Mouse (Mus musculus) forebrain, embryonic 16.5 days (tissue): ENCODE measurements around the gene Erv3. TPM values are rescaled to one million over a fixed set of nuclear protein-coding genes. Genes with fewer than 3 reads are reported as not detected.

ENCODE experiments used
- ATAC-seq: fragments of 200-750 bp; cut with Nextera tagmentation; 2 replicates; pipeline ENCODE4 v1.8.0; 2017; ENCODE audit warnings: mild to moderate bottlenecking, moderate library complexity
- H3K27ac ChIP-seq: fragments of 300-500 bp; sonication (generic); 2 replicates; pipeline ENCODE4 v1.5.1; 2014; ENCODE audit warnings: low read length, control low read depth
- H3K27me3 ChIP-seq: fragments of 300-500 bp; sonication (generic); replicated peaks from 2 replicates; pipeline ENCODE4 v1.6.1; 2014; ENCODE audit warnings: low read length; ENCODE audit not compliant: control insufficient read depth, insufficient read depth
- H3K36me3 ChIP-seq: fragments of 300-500 bp; sonication (generic); 2 replicates; pipeline ENCODE4 v1.6.1; 2014; ENCODE audit not compliant: control insufficient read depth, insufficient read depth
- H3K4me1 ChIP-seq: fragments of 300-500 bp; sonication (generic); replicated peaks from 2 replicates; pipeline ENCODE4 v1.6.1; 2014; ENCODE audit warnings: low read length; ENCODE audit not compliant: control insufficient read depth, insufficient read depth
- H3K4me2 ChIP-seq: fragments of 300-500 bp; sonication (generic); 2 replicates; pipeline ENCODE4 v1.6.1; 2014; ENCODE audit warnings: mild to moderate bottlenecking, low read length, control low read depth
- H3K4me3 ChIP-seq: fragments of 300-500 bp; sonication (generic); replicated peaks from 2 replicates; pipeline ENCODE4 v1.5.1; 2014; ENCODE audit warnings: mild to moderate bottlenecking, low read length, control low read depth
- H3K9ac ChIP-seq: fragments of 300-500 bp; sonication (generic); replicated peaks from 2 replicates; pipeline ENCODE4 v1.6.1; 2014; ENCODE audit warnings: low read depth, low read length, control low read depth
- H3K9me3 ChIP-seq: fragments of 300-500 bp; sonication (generic); 2 replicates; pipeline ENCODE4 v1.6.1; 2016; ENCODE audit warnings: low read length; ENCODE audit not compliant: control insufficient read depth
- WGBS: fragments of 180-500 bp; shearing (Covaris S2); extraction: QIAGEN DNeasy Blood & Tissue Kit; methylation state at CpG from one replicate; pipeline ENCODE4 v1.1.7; 2014; 5-methylcytosine and 5-hydroxymethylcytosine counted together
- polyA plus RNA-seq: library from polyadenylated mRNA; unstranded; fragments of >200 nt; fragmentation: Nextera tagmentation; extraction: Ambion mirVana; gene quantifications from 2 replicates; pipeline ENCODE4 v1.2.1, GENCODE M21; 2015

Gene Erv3
- polyA plus RNA-seq, 1 experiment from 2014 or later, result not detected

DNA sequence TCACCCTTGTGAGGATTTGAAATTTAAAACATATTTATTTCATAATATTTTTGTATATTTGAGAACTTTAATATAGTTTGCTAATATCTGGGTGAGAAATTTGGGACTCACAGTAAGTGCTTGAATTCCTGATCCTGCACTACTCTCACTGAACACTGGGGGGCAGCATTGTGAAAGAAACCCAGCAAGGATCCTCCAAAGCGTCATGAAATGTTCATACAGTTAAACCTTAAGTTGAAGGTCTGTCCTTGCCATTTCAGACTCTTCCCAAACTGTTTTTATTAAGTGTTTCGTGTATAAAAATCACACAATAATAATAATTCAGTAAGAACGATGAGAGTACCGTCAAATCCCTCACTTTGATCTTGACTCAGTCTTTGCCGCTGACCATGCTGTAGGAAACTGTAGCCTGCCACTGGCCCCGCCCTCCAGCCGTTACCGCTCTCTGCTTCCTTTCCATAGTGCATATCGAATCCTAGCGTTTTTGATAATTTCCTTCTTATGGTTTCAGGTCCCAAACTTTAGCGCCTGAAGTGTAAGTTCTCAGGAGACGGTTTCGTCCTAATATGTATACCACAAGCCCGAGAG is 39.4 kb downstream of the Erv3 start:
- no peaks in the 10 kb centered on the region for H3K9me3 ChIP-seq
- no peak overlapping the region for H3K27ac ChIP-seq
- peak; percentile 73 for ATAC-seq
- H3K36me3 ChIP-seq, result no peaks in the 10 kb centered on the region
- 26% methylated on average over 14 of the region's 14 CpGs for WGBS
- peak overlapping the region; percentile 32 for H3K4me2 ChIP-seq
- H3K27me3 ChIP-seq, result no peaks in the 10 kb centered on the region
- H3K9ac ChIP-seq, result no peak overlapping the region
- 0 out of 2 replicates have a peak, but pooled peaks cover 4% of the 10 kb centered on the region for H3K4me1 ChIP-seq
- no peak overlapping the region for H3K4me3 ChIP-seq

GRCm38 (mm10) chr2:131814327-131814726 is 45.2 kb downstream of the Erv3 start:
- WGBS, result 59% methylated on average over 10 of the region's 10 CpGs
- no peaks in the 10 kb centered on the region; the same call in 1 of the 2 replicates for H3K27me3 ChIP-seq
- H3K4me1 ChIP-seq, result no peaks in the 10 kb centered on the region
- H3K36me3 ChIP-seq, result no peaks in the 10 kb centered on the region
- H3K9me3 ChIP-seq, result no peaks in the 10 kb centered on the region
- no peak for ATAC-seq
- H3K4me3 ChIP-seq, result no peak overlapping the region
- H3K9ac ChIP-seq, result no peak overlapping the region
- no peak overlapping the region for H3K4me2 ChIP-seq
- H3K27ac ChIP-seq, result no peak overlapping the region

DNA sequence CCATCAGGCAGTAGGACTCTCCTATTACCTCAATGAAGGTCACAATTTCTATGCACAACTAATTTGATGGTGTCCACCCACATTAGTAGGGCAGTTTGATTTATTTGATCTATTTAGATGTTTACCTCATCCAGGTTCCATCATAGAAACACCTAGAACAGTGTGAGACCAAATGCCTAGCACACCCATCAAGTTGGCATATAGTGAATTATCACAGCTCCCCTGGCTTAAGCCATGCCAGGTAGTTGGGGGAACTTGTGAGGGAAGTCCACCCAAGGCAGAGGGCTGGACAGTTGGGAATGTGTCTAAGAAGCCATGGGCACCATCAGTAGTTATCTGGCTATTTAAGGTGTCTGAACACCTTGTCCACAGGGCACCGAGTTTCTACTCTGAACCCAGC is 46.1 kb downstream of the Erv3 start:
- WGBS, result 76% methylated on average over 1 of the region's 1 CpGs
- H3K9ac ChIP-seq, result no peak overlapping the region
- H3K4me2 ChIP-seq, result no peak overlapping the region
- H3K27ac ChIP-seq, result no peak overlapping the region
- H3K27me3 ChIP-seq, result no peaks in the 10 kb centered on the region; the same call in 1 of the 2 replicates
- no peaks in the 10 kb centered on the region for H3K9me3 ChIP-seq
- no peaks in the 10 kb centered on the region for H3K36me3 ChIP-seq
- H3K4me1 ChIP-seq, result no peaks in the 10 kb centered on the region
- H3K4me3 ChIP-seq, result no peak overlapping the region
- ATAC-seq, result no peak

DNA sequence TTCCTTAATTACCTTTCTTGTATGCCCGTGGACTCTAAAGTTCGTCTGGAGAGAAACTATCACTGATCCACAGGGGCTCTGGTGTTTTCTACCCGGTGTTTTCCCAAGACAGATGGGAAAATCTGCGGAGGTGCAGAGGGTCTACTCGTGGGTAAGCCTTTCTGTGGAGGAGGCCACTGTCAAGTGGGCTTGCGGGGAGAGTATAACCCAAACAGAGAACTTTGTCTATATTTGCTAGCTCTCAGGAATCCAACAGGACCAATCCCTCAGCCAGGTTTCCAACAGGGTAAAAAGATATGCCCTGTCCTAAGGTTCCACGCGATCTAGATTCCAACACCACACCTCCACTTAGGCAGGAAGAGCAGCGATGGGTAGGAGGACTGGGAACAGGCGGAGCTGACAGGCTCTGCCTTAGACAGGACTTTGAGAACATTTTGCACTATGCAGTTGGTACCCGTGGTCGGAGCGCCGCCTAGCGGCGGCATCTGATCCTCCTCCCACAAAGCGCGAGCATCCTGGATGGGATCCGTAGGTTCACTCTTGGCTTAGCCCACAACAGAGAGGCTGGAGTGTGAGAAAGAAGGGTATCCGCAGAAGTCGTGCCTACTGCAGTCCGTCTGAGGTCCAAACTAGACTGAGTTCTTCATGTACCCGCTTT is 46.9 kb downstream of the Erv3 start:
- Histone ChIP-seq H3K27ac (no peak overlapping the region), H3K4me3 (no peak overlapping the region), H3K27me3 (no peaks in the 10 kb centered on the region; the same call in 1 of the 2 replicates), H3K36me3 (no peaks in the 10 kb centered on the region), H3K9me3 (no peaks in the 10 kb centered on the region), H3K4me2 (no peak overlapping the region), H3K4me1 (no peaks in the 10 kb centered on the region), H3K9ac (no peak overlapping the region)
- 17% methylated on average over 23 of the region's 23 CpGs for WGBS
- peak; percentile 89 for ATAC-seq

DNA sequence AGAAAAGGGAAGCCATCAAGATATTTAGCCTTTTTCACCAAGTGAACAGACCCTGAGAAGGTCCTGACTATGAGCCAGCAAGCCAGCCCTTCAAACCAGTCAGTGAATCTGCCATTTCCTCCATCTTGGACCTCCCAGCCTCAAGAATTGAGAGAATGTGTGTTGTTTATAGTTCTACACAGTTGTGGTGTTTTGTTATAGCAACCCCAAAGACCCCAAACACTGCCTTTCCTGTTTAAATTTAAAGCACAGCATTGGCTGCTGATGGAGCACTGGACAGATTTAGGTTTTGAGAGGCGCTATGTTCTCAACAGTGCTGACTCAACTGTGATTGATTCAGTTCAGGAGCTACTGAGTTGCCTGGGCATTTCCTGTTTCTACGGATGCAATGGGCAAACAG is 47.9 kb downstream of the Erv3 start:
- no peaks in the 10 kb centered on the region for H3K9me3 ChIP-seq
- no peak overlapping the region for H3K4me3 ChIP-seq
- no peaks in the 10 kb centered on the region; the same call in 1 of the 2 replicates for H3K27me3 ChIP-seq
- WGBS, result 85% methylated on average over 2 of the region's 2 CpGs
- H3K36me3 ChIP-seq, result no peaks in the 10 kb centered on the region
- ATAC-seq, result no peak
- no peak overlapping the region for H3K4me2 ChIP-seq
- no peak overlapping the region for H3K27ac ChIP-seq
- H3K9ac ChIP-seq, result no peak overlapping the region
- H3K4me1 ChIP-seq, result no peaks in the 10 kb centered on the region

DNA sequence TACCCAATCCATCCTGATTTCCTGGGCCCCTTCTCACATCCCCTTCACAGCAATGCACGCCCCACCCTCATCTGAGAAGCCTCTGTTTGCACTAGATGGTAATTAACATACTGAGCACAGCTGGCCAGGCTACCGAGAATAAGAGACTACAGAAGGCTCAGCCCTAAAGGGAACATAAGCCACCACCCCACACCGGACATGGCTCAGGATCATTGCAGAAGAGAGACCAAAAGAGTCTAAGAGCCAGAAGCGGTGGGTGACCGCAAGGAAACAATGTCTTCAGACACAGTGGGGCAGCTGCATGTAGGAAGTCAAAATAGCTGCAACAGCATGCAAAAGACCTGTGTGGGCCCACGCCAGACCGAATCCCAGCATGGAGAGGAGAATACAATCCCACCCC is 50.7 kb downstream of the Erv3 start:
- H3K4me2 ChIP-seq, result no peak overlapping the region
- no peak overlapping the region for H3K27ac ChIP-seq
- H3K9ac ChIP-seq, result no peak overlapping the region
- H3K27me3 ChIP-seq, result no peaks in the 10 kb centered on the region; the same call in 1 of the 2 replicates
- H3K4me3 ChIP-seq, result no peak overlapping the region
- ATAC-seq, result no peak
- H3K36me3 ChIP-seq, result no peaks in the 10 kb centered on the region
- no peaks in the 10 kb centered on the region for H3K9me3 ChIP-seq
- H3K4me1 ChIP-seq, result no peaks in the 10 kb centered on the region
- WGBS, result 30% methylated on average over 7 of the region's 7 CpGs

DNA sequence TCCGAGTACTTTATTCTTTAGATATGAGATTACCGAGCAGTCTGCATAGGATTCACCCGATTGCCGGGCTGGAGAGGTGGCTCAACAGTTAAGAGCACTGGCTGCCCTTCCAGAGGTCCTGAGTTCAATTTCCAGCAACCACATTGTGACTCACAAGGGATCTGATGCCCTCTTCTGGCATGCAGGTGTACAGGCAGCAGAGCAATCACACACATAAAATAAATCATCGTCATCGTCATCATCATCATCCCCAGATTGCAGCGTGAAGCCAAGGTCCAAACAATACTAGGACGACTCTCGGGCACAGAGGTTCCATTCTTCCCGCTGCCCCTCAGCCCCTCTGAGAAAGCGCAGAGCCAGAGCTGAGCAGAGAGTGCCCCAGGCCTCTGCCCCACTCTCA is 51.9 kb downstream of the Erv3 start:
- Histone ChIP-seq H3K27me3 (no peaks in the 10 kb centered on the region), H3K9me3 (no peaks in the 10 kb centered on the region), H3K36me3 (no peaks in the 10 kb centered on the region), H3K4me1 (no peaks in the 10 kb centered on the region), H3K27ac (no peak overlapping the region), H3K4me2 (no peak overlapping the region), H3K4me3 (no peak overlapping the region), H3K9ac (no peak overlapping the region)
- 69% methylated on average over 11 of the region's 11 CpGs for WGBS
- no peak for ATAC-seq

DNA sequence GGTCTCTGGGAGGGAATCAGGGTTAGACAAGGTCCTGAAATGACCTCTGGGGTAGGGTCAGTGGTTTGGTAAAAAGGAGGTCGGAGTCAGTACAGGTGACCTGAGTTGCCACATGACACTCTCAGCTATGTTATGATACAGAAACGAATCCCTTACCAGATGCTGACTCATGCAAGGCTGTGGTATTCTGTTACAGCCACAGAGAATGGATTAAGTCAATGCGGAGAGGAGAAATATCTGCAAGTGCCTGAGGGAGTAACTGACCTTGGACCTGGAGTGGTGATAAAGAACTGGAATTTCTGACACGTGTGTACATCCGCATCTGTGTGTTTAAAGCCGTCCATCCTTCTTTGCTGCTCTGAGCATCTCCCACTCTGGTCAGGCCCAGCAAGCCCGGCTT is 52.7 kb downstream of the Erv3 start:
- WGBS, result 83% methylated on average over 7 of the region's 7 CpGs

GRCm38 (mm10) chr2:131805306-131805705 is 54.2 kb downstream of the Erv3 start:
- Histone ChIP-seq H3K4me1 (no peaks in the 10 kb centered on the region), H3K36me3 (no peaks in the 10 kb centered on the region), H3K9me3 (no peaks in the 10 kb centered on the region), H3K27ac (no peak overlapping the region), H3K4me3 (no peak overlapping the region), H3K27me3 (no peaks in the 10 kb centered on the region), H3K9ac (no peak overlapping the region), H3K4me2 (no peak overlapping the region)
- no peak for ATAC-seq
- WGBS, result 80% methylated on average over 1 of the region's 1 CpGs

More for the DNA sequence above, 52.7 kb downstream of the Erv3 start:
- H3K4me1 ChIP-seq, result no peaks in the 10 kb centered on the region
- H3K9me3 ChIP-seq, result no peaks in the 10 kb centered on the region
- no peak overlapping the region for H3K27ac ChIP-seq
- H3K4me2 ChIP-seq, result no peak overlapping the region
- no peak for ATAC-seq
- H3K9ac ChIP-seq, result no peak overlapping the region
- H3K27me3 ChIP-seq, result no peaks in the 10 kb centered on the region
- no peak overlapping the region for H3K4me3 ChIP-seq
- H3K36me3 ChIP-seq, result no peaks in the 10 kb centered on the region
